Mouse (Mus musculus) testis, adult 2 months (tissue): ENCODE measurements at regions not wholly inside any gene's neighbourhood (a gene's known extent, or its start where the extent isn't known, plus 50 kb on each side); places are given as distances from the start of the nearest gene placed in this dataset.

Source experiments
- CTCF ChIP-seq: fragments of 200-500 bp; IDR thresholded peaks from 2 replicates; pipeline ENCODE4 v1.5.1; 2012; ENCODE audit warnings: low read depth, mild to moderate bottlenecking, inconsistent platforms, low read length, moderate library complexity; ENCODE audit not compliant: control insufficient read depth, insufficient read depth, insufficient replicate concordance
- POLR2A ChIP-seq: fragments of 200-500 bp; IDR thresholded peaks from 2 replicates; pipeline ENCODE4 v1.6.1; 2012; ENCODE audit warnings: low read depth, mild to moderate bottlenecking, inconsistent platforms, low read length, moderate library complexity; ENCODE audit not compliant: control insufficient read depth

GRCm38 (mm10) chr19:14355946-14356345 lies 241.9 kb downstream of the Tle4 start:
- TF ChIP-seq POLR2A (no peak), CTCF (no peak)
